Mouse (Mus musculus) hindbrain, embryonic 11.5 days (tissue): ENCODE results near the gene Trap1. TPM values are rescaled to one million over a fixed set of nuclear protein-coding genes. Genes with fewer than 3 reads are reported as not detected.
A peak's percentile ranks its signal among the peaks of the same experiment; 100 is the strongest.
"Not testable (repeated sequence)": the region's sequence is repeated elsewhere in the genome, so short reads cannot be mapped to it uniquely, and the experiment has no call there.

ENCODE experiments used
- ATAC-seq: fragments of 200-750 bp; cut with Nextera tagmentation; 2 replicates; pipeline ENCODE4 v1.8.0; 2017; ENCODE audit warnings: mild to moderate bottlenecking, moderate TSS enrichment, moderate library complexity; ENCODE audit not compliant: low FRiP score
- DNase-seq: peaks from one replicate; pipeline ENCODE4 v3.0.0-alpha.2; 2015; ENCODE audit warnings: low spot score
- H3K27ac ChIP-seq: fragments of 300-500 bp; sonication (generic); 2 replicates; pipeline ENCODE4 v1.5.1; 2014; ENCODE audit warnings: mild to moderate bottlenecking, low read depth, low read length
- H3K27me3 ChIP-seq: fragments of 300-500 bp; sonication (generic); 2 replicates; pipeline ENCODE4 v1.6.1; 2014; ENCODE audit warnings: mild to moderate bottlenecking, low read length, moderate library complexity, mixed read lengths; ENCODE audit not compliant: control insufficient read depth, insufficient read depth
- H3K36me3 ChIP-seq: fragments of 300-500 bp; sonication (generic); 2 replicates; pipeline ENCODE4 v1.6.1; 2014; ENCODE audit warnings: mild to moderate bottlenecking, low read length, moderate library complexity, mixed read lengths; ENCODE audit not compliant: control insufficient read depth, insufficient read depth
- H3K4me1 ChIP-seq: fragments of 300-500 bp; sonication (generic); replicated peaks from 2 replicates; pipeline ENCODE4 v1.6.1; 2014; ENCODE audit warnings: low read length, mixed read lengths; ENCODE audit not compliant: control insufficient read depth, insufficient read depth
- H3K4me2 ChIP-seq: fragments of 300-500 bp; sonication (generic); replicated peaks from 2 replicates; pipeline ENCODE4 v1.6.1; 2014; ENCODE audit warnings: mild to moderate bottlenecking, low read depth, low read length
- H3K4me3 ChIP-seq: fragments of 300-500 bp; sonication (generic); 2 replicates; pipeline ENCODE4 v1.5.1; 2014; ENCODE audit warnings: low read depth, low read length
- H3K9ac ChIP-seq: fragments of 300-500 bp; sonication (generic); 2 replicates; pipeline ENCODE4 v1.6.1; 2014; ENCODE audit warnings: low read depth, low read length
- H3K9me3 ChIP-seq: fragments of 300-500 bp; sonication (generic); 2 replicates; pipeline ENCODE4 v1.6.1; 2016; ENCODE audit warnings: low read length; ENCODE audit not compliant: control insufficient read depth
- WGBS: fragments of 180-500 bp; shearing (Covaris S2); extraction: QIAGEN DNeasy Blood & Tissue Kit; methylation state at CpG from one replicate; pipeline ENCODE4 v1.1.7; 2014; 5-methylcytosine and 5-hydroxymethylcytosine counted together
- polyA plus RNA-seq: library from polyadenylated mRNA; unstranded; fragments of >200 nt; fragmentation: Nextera tagmentation; extraction: Ambion mirVana; gene quantifications from 2 replicates; pipeline ENCODE4 v1.2.1, GENCODE M21; 2014

The Trap1 gene
- polyA plus RNA-seq, 1 experiment from 2014 or later = 73.3 TPM

GRCm38 (mm10) chr16:4017466-4017865, 60.2 kb downstream of the Trap1 start:
- H3K9ac ChIP-seq, H3K4me1 ChIP-seq, ATAC-seq, DNase-seq, H3K27me3 ChIP-seq, H3K4me3 ChIP-seq, H3K9me3 ChIP-seq, H3K27ac ChIP-seq, H3K36me3 ChIP-seq, H3K4me2 ChIP-seq: not testable (repeated sequence)
- WGBS = 79% methylated on average over 6 of the region's 6 CpGs

DNA sequence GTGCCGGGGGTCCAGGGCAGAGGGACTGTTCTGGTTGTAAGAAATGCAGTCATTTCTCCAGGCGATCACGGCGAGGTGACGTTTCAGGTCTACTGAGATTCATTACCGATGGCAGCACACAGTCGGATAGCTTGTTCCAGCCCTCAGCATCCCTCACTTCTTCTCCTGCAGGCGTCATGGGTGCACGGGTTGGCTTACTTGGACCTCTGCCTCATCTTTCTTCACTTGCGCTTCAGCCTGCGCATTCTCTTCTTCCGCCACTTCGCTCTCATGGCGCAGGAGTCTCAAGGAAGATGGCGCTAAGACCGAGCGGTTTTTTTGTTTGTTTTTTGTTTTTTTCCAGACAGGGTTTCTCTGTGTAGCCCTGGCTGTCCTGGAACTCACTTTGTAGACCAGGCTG, 60.8 kb downstream of the Trap1 start:
- H3K36me3 ChIP-seq, DNase-seq, H3K4me2 ChIP-seq, H3K27me3 ChIP-seq, H3K4me3 ChIP-seq, ATAC-seq, H3K4me1 ChIP-seq, H3K9ac ChIP-seq, H3K9me3 ChIP-seq, H3K27ac ChIP-seq: not testable (repeated sequence)
- WGBS = 79% methylated on average over 17 of the region's 17 CpGs

DNA sequence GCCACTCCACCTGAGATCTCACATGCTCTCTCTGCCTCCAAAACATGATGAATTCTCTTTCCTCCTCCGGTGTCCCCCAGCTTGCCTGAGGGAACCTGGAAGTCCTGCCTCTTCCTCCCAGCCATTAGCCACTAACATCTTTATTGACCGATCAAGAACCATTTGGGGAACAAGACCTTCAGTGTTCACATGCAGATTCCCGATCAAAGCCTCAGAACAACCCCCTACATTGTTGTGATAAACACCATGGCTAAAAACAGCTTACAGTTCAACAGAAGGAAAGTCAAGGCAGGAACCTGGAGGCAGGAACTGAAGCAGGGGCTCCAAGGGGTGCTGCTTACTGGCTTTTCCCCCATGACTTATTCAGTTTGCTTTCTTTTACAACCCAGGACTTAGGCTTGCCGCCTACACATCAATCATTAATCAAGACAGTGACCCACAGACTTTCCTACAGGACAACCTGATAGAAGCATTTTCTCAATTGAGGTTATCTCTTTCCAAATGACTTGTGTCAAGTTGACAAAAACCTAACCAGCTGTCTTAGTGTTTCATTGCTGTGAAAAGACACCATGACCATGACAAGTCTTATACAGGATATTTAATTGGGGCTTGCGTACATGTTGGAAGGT, 63.5 kb downstream of the Trap1 start:
- H3K27me3 ChIP-seq = no peaks in the 10 kb centered on the region
- H3K27ac ChIP-seq = no peak overlapping the region
- no peak for DNase-seq

GRCm38 (mm10) chr16:4012882-4013570, 64.6 kb downstream of the Trap1 start:
- Histone ChIP-seq H3K27ac (no peak overlapping the region), H3K36me3 (no peaks in the 10 kb centered on the region), H3K4me3 (no peak overlapping the region), H3K27me3 (no peaks in the 10 kb centered on the region), H3K9me3 (no peaks in the 10 kb centered on the region), H3K4me1 (no peaks in the 10 kb centered on the region), H3K9ac (no peak overlapping the region), H3K4me2 (no peak overlapping the region)
- ATAC-seq (no peak), DNase-seq (no peak)
- 82% methylated on average over 4 of the region's 4 CpGs for WGBS

More for the DNA sequence above, 63.5 kb downstream of the Trap1 start:
- no peak for ATAC-seq
- no peak overlapping the region for H3K4me2 ChIP-seq
- 78% methylated on average over 5 of the region's 5 CpGs for WGBS
- H3K4me3 ChIP-seq = no peak overlapping the region
- no peaks in the 10 kb centered on the region for H3K36me3 ChIP-seq
- H3K9ac ChIP-seq = no peak overlapping the region
- no peaks in the 10 kb centered on the region for H3K4me1 ChIP-seq
- no peaks in the 10 kb centered on the region for H3K9me3 ChIP-seq

- Histone ChIP-seq H3K36me3 (peaks cover 3% of the 10 kb centered on the region; the same call in 1 of the 2 replicates), H3K9ac (peak within 1 kb of the TSS; percentile 86), H3K9me3 (no peaks in the 10 kb centered on the region), H3K27me3 (no peaks in the 10 kb centered on the region), H3K27ac (peak within 1 kb of the TSS; percentile 84), H3K4me1 (peaks cover 3% of the 10 kb centered on the region; the same call in 1 of the 2 replicates), H3K4me2 (peak within 1 kb of the TSS; percentile 72), H3K4me3 (peak within 1 kb of the TSS; percentile 86)
- DNase-seq (peak; percentile 99), ATAC-seq (peak; percentile 98)
- under 1% methylated on average over 58 of the region's 58 CpGs for WGBS
These were observed 73.9 kb downstream of the Trap1 start, which contains the start of gene Slx4 for GRCm38 (mm10) chr16:4003489-4004398. Slx4 (minus strand) TSS chr16:4003770.

Other genes with a start within 250 kb of the Trap1 start
- gene Olfr15, start 246.9 kb downstream of the Trap1 start, polyA plus RNA-seq = not detected in 2 replicates
- 0.91 and 1.0 TPM in 2 replicates for gene Zfp174, start 230.6 kb downstream of the Trap1 start, polyA plus RNA-seq
- 59.6 and 69.6 TPM in 2 replicates for gene Naa60, start 205.5 kb downstream of the Trap1 start, polyA plus RNA-seq
- gene Zfp597, start 193.3 kb downstream of the Trap1 start, polyA plus RNA-seq = 9.2 and 9.5 TPM in 2 replicates
- gene Gm20695, start 193.2 kb downstream of the Trap1 start, polyA plus RNA-seq = 2.8 and 4.9 TPM in 2 replicates
- gene 1700037C18Rik, start 169.1 kb downstream of the Trap1 start, polyA plus RNA-seq = 3.7 and 4.9 TPM in 2 replicates
- 25.5 and 27.9 TPM in 2 replicates for gene Cluap1, start 169.0 kb downstream of the Trap1 start, polyA plus RNA-seq
- 0.99 and 1.0 TPM in 2 replicates for gene Nlrc3, start 101.2 kb downstream of the Trap1 start, polyA plus RNA-seq
- 22.0 and 28.2 TPM in 2 replicates for gene Slx4, start 74.1 kb downstream of the Trap1 start, polyA plus RNA-seq
- 4.9 and 5.3 TPM in 2 replicates for gene Dnase1, start 40.9 kb downstream of the Trap1 start, polyA plus RNA-seq
- 35.2 and 47.3 TPM in 2 replicates for gene Crebbp, start 136.2 kb upstream of the Trap1 start, polyA plus RNA-seq